Mouse (Mus musculus) liver, postnatal 0 days (tissue): ENCODE measurements around the gene Phxr2.

Experiments
- CTCF ChIP-seq: sonication (generic); IDR thresholded peaks from 2 replicates; pipeline ENCODE4 v1.5.1; 2016; ENCODE audit warnings: antibody characterized with exemption, low read depth
- EP300 ChIP-seq: IDR thresholded peaks from 2 replicates; pipeline ENCODE4 v1.6.1; 2016; ENCODE audit warnings: antibody characterized with exemption, low read depth, mild to moderate bottlenecking

DNA sequence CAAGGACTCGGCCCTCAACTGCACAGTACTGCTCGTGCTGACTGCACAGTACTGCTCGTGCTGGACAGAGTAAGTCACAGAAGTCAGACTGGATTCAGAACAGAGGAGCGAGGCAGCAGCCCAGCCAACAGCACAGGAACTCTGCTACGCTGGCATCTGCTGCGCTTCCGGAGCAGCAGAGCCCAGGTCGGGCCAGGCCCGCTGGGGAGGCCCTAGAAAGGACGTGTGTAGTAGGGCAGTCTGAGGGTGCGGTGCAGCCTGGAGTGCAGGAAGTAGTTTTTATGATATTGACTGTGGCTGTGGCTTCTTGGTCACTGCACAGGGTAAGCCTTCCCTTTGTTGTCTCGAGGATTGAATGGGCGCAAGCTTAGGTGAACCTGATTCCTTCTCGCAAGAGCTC, 829 bp upstream of the Phxr2 start:
- TF ChIP-seq EP300 (no peak), CTCF (no peak)
